25 mouse cellular contexts compared by ENCODE assay signal in genomic region chr9:60765181-60765580, GRCm38 (mm10). TPM values are rescaled to one million over a fixed set of nuclear protein-coding genes. Genes with fewer than 3 reads are reported as not detected.
DNase-seq lines count a peak whose midpoint lies in the region; ATAC-seq and TF ChIP-seq lines count a peak whose summit lies in the region.
"Had no signal": no experiment of that assay in that cellular context is flagged by ENCODE, and none has a peak within 500 bp of the region (broad histone marks: within the 10 kb centered on the region; RNA-seq: fewer than 3 reads in every experiment).

No protein-coding gene starts in this region.

- peak overlapping the region; percentile 35 for H3K27ac ChIP-seq in gastrocnemius, adult 2 months
- 0 out of 2 replicates have a peak overlapping the region, but pooled peaks have one; percentile 1 for H3K27ac ChIP-seq in hindbrain, embryonic 10.5 days
- no peak overlapping the region for H3K27ac ChIP-seq in hindbrain, embryonic 11.5 days (ENCODE audit: low read depth, low read length)
- no peak overlapping the region for H3K27ac ChIP-seq in midbrain, embryonic 11.5 days (ENCODE audit: low read depth, low read length)
- no peak overlapping the region for H3K27ac ChIP-seq in midbrain, embryonic 14.5 days (replicated peaks; ENCODE audit: low read depth, low read length)
- H3K27ac ChIP-seq: forebrain, embryonic 12.5 days; hindbrain, embryonic 14.5 days; limb, embryonic 13.5 days; liver, embryonic 13.5 days; neural tube, embryonic 15.5 days had no signal

- ATAC-seq in hindbrain, embryonic 11.5 days (ENCODE audit: low FRiP score): no peak
- no peak for ATAC-seq in midbrain, embryonic 11.5 days (ENCODE audit: low FRiP score)
- ATAC-seq in midbrain, embryonic 14.5 days (ENCODE audit: low FRiP score, low TSS enrichment): no peak
- ATAC-seq: activated CD4-positive, CD25-positive, alpha-beta regulatory T cell, adult 4 months; inflammation-experienced regulatory T-cells, adult 6 months had no signal

- no peak for TF ChIP-seq CTCF in gastrocnemius, adult 2 months (IDR thresholded peaks at IDR 0.05)

- WGBS in hindbrain, embryonic 10.5 days: 30% methylated on average over 2 of the region's 2 CpGs
- 41% methylated on average over 2 of the region's 2 CpGs for WGBS in hindbrain, embryonic 11.5 days
- WGBS in midbrain, embryonic 11.5 days: 46% methylated on average over 2 of the region's 2 CpGs
- WGBS in midbrain, embryonic 14.5 days: 50% methylated on average over 2 of the region's 2 CpGs

- intact Hi-C loops in gastrocnemius, adult 2 months (cut with DNase I): no loop called here
- intact Hi-C loops in gastrocnemius, postnatal 36 days (cut with DNase I): no loop called here

- no peak for DNase-seq in gastrocnemius, adult 2 months
- no peak for DNase-seq in gastrocnemius, postnatal 36 days
- no peak for DNase-seq in hindbrain, embryonic 10.5 days (ENCODE audit: low spot score)
- DNase-seq in hindbrain, embryonic 11.5 days (ENCODE audit: low spot score): no peak
- peak; percentile 78 for DNase-seq in midbrain, embryonic 11.5 days (ENCODE audit: low spot score, missing footprints)
- no peak for DNase-seq in midbrain, embryonic 14.5 days
- no peak for DNase-seq in urinary bladder, adult 18-20 months (ENCODE audit: low spot score in 2 of 2)
- DNase-seq: adrenal gland, postnatal 10 days; cerebellum, adult 18-20 months; cerebellum, postnatal 14 days; kidney, adult 18-20 months; kidney, postnatal 4 days; liver, embryonic 13.5 days; right cerebral cortex, adult 18-20 months; right cerebral cortex, postnatal 4 days; thymus, postnatal 14 days had no signal

- H3K4me3 ChIP-seq in gastrocnemius, adult 2 months: no peak overlapping the region
- no peak overlapping the region for H3K4me3 ChIP-seq in hindbrain, embryonic 10.5 days
- no peak overlapping the region for H3K4me3 ChIP-seq in hindbrain, embryonic 11.5 days (ENCODE audit: low read depth, low read length)
- H3K4me3 ChIP-seq in midbrain, embryonic 11.5 days (ENCODE audit: low read depth, low read length): no peak overlapping the region
- H3K4me3 ChIP-seq in midbrain, embryonic 14.5 days (replicated peaks; ENCODE audit: low read depth, low read length): no peak overlapping the region
- H3K4me3 ChIP-seq: forebrain, embryonic 12.5 days; limb, embryonic 13.5 days; liver, embryonic 13.5 days; neural tube, embryonic 15.5 days had no signal

- H3K27me3 ChIP-seq in hindbrain, embryonic 10.5 days (ENCODE audit: insufficient read depth, poor library complexity, severe bottlenecking): no peaks in the 10 kb centered on the region
- no peaks in the 10 kb centered on the region for H3K27me3 ChIP-seq in hindbrain, embryonic 11.5 days (ENCODE audit: control insufficient read depth, insufficient read depth, low read length)
- no peaks in the 10 kb centered on the region for H3K27me3 ChIP-seq in midbrain, embryonic 11.5 days (ENCODE audit: control insufficient read depth, insufficient read depth, low read length)
- no peaks in the 10 kb centered on the region for H3K27me3 ChIP-seq in midbrain, embryonic 14.5 days (ENCODE audit: control insufficient read depth, insufficient read depth, low read length)
- H3K27me3 ChIP-seq: forebrain, embryonic 12.5 days; limb, embryonic 13.5 days; liver, embryonic 13.5 days; neural tube, embryonic 15.5 days had no signal

- peaks cover 31% of the 10 kb centered on the region for H3K4me1 ChIP-seq in hindbrain, embryonic 10.5 days (replicated peaks)
- no peaks in the 10 kb centered on the region for H3K4me1 ChIP-seq in hindbrain, embryonic 11.5 days (replicated peaks; ENCODE audit: control insufficient read depth, insufficient read depth, low read length)
- H3K4me1 ChIP-seq in midbrain, embryonic 11.5 days (ENCODE audit: control insufficient read depth, insufficient read depth, low read length): no peaks in the 10 kb centered on the region
- no peaks in the 10 kb centered on the region for H3K4me1 ChIP-seq in midbrain, embryonic 14.5 days (ENCODE audit: control insufficient read depth, insufficient read depth, low read length)
- H3K4me1 ChIP-seq: liver, embryonic 13.5 days; neural tube, embryonic 15.5 days had no signal

- H3K9ac ChIP-seq in hindbrain, embryonic 11.5 days (ENCODE audit: low read depth, low read length): no peak overlapping the region
- H3K9ac ChIP-seq in midbrain, embryonic 11.5 days (ENCODE audit: low read length): no peak overlapping the region
- no peak overlapping the region for H3K9ac ChIP-seq in midbrain, embryonic 14.5 days (replicated peaks; ENCODE audit: low read length)
- H3K9ac ChIP-seq: forebrain, embryonic 12.5 days; hindbrain, embryonic 14.5 days; limb, embryonic 13.5 days; liver, embryonic 13.5 days; neural tube, embryonic 15.5 days had no signal

- H3K36me3 ChIP-seq in hindbrain, embryonic 10.5 days: no peaks in the 10 kb centered on the region
- no peaks in the 10 kb centered on the region for H3K36me3 ChIP-seq in hindbrain, embryonic 11.5 days (ENCODE audit: control insufficient read depth, insufficient read depth, low read length)
- H3K36me3 ChIP-seq in midbrain, embryonic 11.5 days (ENCODE audit: control insufficient read depth, insufficient read depth, low read length): no peaks in the 10 kb centered on the region
- no peaks in the 10 kb centered on the region for H3K36me3 ChIP-seq in midbrain, embryonic 14.5 days (ENCODE audit: control insufficient read depth, insufficient read depth, low read length)
- H3K36me3 ChIP-seq: forebrain, embryonic 12.5 days; limb, embryonic 13.5 days; liver, embryonic 13.5 days; neural tube, embryonic 15.5 days had no signal

- no peak overlapping the region for H3K4me2 ChIP-seq in hindbrain, embryonic 11.5 days (replicated peaks; ENCODE audit: low read depth, low read length)
- H3K4me2 ChIP-seq in midbrain, embryonic 11.5 days: no peak overlapping the region
- no peak overlapping the region for H3K4me2 ChIP-seq in midbrain, embryonic 14.5 days (ENCODE audit: low read length)
- H3K4me2 ChIP-seq: forebrain, embryonic 12.5 days; hindbrain, embryonic 14.5 days; limb, embryonic 13.5 days; liver, embryonic 13.5 days; neural tube, embryonic 15.5 days had no signal

- 0 out of 2 replicates have a peak, but pooled peaks cover 5% of the 10 kb centered on the region for H3K9me3 ChIP-seq in hindbrain, embryonic 10.5 days
- no peaks in the 10 kb centered on the region for H3K9me3 ChIP-seq in hindbrain, embryonic 11.5 days (ENCODE audit: control insufficient read depth, low read length)
- no peaks in the 10 kb centered on the region for H3K9me3 ChIP-seq in midbrain, embryonic 11.5 days (ENCODE audit: control insufficient read depth, low read length)
- no peaks in the 10 kb centered on the region for H3K9me3 ChIP-seq in midbrain, embryonic 14.5 days (ENCODE audit: control insufficient read depth, low read length)
- H3K9me3 ChIP-seq: forebrain, embryonic 12.5 days; limb, embryonic 13.5 days; liver, embryonic 13.5 days; neural tube, embryonic 15.5 days had no signal

RNA-seq across cellular contexts. Expression of gene Uaca, which starts 29.2 kb away (rescaled TPM):
- 100 to 1,000 TPM; 119 to 145 TPM for total RNA-seq in gastrocnemius, adult 2 months (2021)
- total RNA-seq in gastrocnemius, postnatal 36 days (2021): 100 to 1,000 TPM; 103 to 112 TPM
- polyA plus RNA-seq in hindbrain, embryonic 10.5 days (2016; fragmentation: Nextera tagmentation; extraction: Ambion mirVana): 22.5 and 30.7 TPM in 2 replicates
- 22.3 and 22.5 TPM in 2 replicates for polyA plus RNA-seq in hindbrain, embryonic 11.5 days (2014; fragmentation: Nextera tagmentation; extraction: Ambion mirVana)
- polyA plus RNA-seq in midbrain, embryonic 11.5 days (2014; fragmentation: Nextera tagmentation; extraction: Ambion mirVana): 26.7 and 27.9 TPM in 2 replicates
- 5.3 and 13.8 TPM in 2 replicates for polyA plus RNA-seq in midbrain, embryonic 14.5 days (2014; fragmentation: Nextera tagmentation; extraction: Ambion mirVana)
- polyA plus RNA-seq: activated CD4-positive, CD25-positive, alpha-beta regulatory T cell, adult 4 months had no signal

RNA-seq across cellular contexts. Expression of gene Larp6, which starts 52.4 kb away (rescaled TPM):
- total RNA-seq in gastrocnemius, adult 2 months (2021): 1 to 10 TPM; 1.1 to 2.2 TPM
- total RNA-seq in gastrocnemius, postnatal 36 days (2021): 1 to 10 TPM; 1.1 to 1.3 TPM
- 0.87 and 1.5 TPM in 2 replicates for polyA plus RNA-seq in hindbrain, embryonic 10.5 days (2016; fragmentation: Nextera tagmentation; extraction: Ambion mirVana)
- 1.9 and 2.1 TPM in 2 replicates for polyA plus RNA-seq in hindbrain, embryonic 11.5 days (2014; fragmentation: Nextera tagmentation; extraction: Ambion mirVana)
- polyA plus RNA-seq in midbrain, embryonic 11.5 days (2014; fragmentation: Nextera tagmentation; extraction: Ambion mirVana): 2.5 and 2.9 TPM in 2 replicates
- 13.7 and 15.6 TPM in 2 replicates for polyA plus RNA-seq in midbrain, embryonic 14.5 days (2014; fragmentation: Nextera tagmentation; extraction: Ambion mirVana)
- total RNA-seq: granulocyte monocyte progenitor cell, adult 5-6 weeks; megakaryocyte-erythroid progenitor cell, adult 5-6 weeks; MEL had no signal
- polyA plus RNA-seq: activated CD4-positive, CD25-positive, alpha-beta regulatory T cell, adult 4 months; inflammation-experienced regulatory T-cells, adult 6 months had no signal

Comparison
In these comparisons a context has a peak if more than half of its experiments do, and no peak if none do; other contexts are left out.
1. H3K27ac ChIP-seq: peak in gastrocnemius, adult 2 months (single experiment) and hindbrain, embryonic 10.5 days (single experiment); none in hindbrain, embryonic 11.5 days (single experiment), midbrain, embryonic 11.5 days (single experiment) and midbrain, embryonic 14.5 days (single experiment).